Mouse (Mus musculus): ENCODE data around the gene Auh. TPM values are rescaled to one million over a fixed set of nuclear protein-coding genes. Genes with fewer than 3 reads are reported as not detected.

Gene Auh
- polyA plus RNA-seq, 1 experiment from 2014 or later, result 45.0 TPM

DNA sequence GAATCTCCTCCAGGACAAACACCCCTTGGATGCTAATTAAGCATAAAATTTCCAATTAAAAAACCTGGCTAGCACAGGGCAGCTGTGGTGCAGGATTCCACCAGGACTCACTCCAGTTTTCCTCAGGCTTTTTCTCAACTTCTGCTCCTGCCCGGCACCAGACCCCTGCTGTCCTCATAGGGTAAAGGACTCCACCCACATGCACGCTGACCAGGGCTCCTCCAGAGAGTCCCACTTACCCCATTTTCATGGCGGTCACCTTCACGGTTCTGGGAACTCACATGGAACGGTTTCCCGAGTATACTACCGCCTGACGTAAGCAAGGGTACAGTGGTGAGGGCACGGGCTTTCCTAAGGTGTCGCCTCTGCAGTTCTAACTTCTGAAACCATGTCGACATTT lies 23.2 kb downstream of the Auh start:
- H3K9ac ChIP-seq (ENCODE audit: low read depth, low read length), result no peak overlapping the region
- no peaks in the 10 kb centered on the region for H3K27me3 ChIP-seq (replicated peaks; ENCODE audit: control insufficient read depth, insufficient read depth, low read length)
- ATAC-seq, result no peak
- no peak overlapping the region for H3K27ac ChIP-seq (ENCODE audit: low read depth, low read length)
- 93% methylated on average over 11 of the region's 11 CpGs for WGBS
- TF ChIP-seq CTCF (IDR thresholded peaks at IDR 0.05; ENCODE audit: low read depth), result no peak
- H3K4me3 ChIP-seq (ENCODE audit: low read depth, low read length), result no peak overlapping the region
- H3K4me2 ChIP-seq (replicated peaks; ENCODE audit: low read depth), result no peak overlapping the region
- H3K4me1 ChIP-seq (replicated peaks; ENCODE audit: control insufficient read depth, insufficient read depth, low read length), result 0 out of 2 replicates have a peak, but pooled peaks cover 4% of the 10 kb centered on the region
- no peaks in the 10 kb centered on the region for H3K9me3 ChIP-seq (ENCODE audit: control insufficient read depth)
- peaks cover 28% of the 10 kb centered on the region for H3K36me3 ChIP-seq (ENCODE audit: control insufficient read depth, insufficient read depth)

DNA sequence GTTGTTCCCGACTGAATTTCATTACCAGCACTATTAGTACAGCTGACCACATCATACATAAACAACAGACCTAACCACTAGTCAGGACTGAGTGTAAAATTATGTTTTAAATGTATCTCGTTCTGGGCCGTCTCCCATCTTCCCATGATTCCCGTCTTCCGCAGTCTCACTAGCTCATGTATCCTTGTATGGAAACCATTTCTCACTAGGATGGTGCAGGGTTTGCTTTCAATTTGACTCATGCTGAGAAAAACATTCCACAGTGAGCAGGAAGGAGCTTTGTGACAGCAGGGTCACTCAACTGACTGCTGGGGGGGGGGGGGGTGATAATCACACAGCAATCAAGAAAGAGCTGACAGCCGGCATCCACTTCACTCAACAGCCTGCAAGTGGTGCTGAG lies 25.3 kb downstream of the Auh start:
- H3K27ac ChIP-seq (ENCODE audit: low read depth, low read length), result no peak overlapping the region
- no peak for TF ChIP-seq CTCF (IDR thresholded peaks at IDR 0.05; ENCODE audit: low read depth)
- no peak for ATAC-seq
- H3K36me3 ChIP-seq (ENCODE audit: control insufficient read depth, insufficient read depth), result peaks cover 20% of the 10 kb centered on the region
- 0 out of 2 replicates have a peak, but pooled peaks cover 4% of the 10 kb centered on the region for H3K4me1 ChIP-seq (replicated peaks; ENCODE audit: control insufficient read depth, insufficient read depth, low read length)
- H3K4me3 ChIP-seq (ENCODE audit: low read depth, low read length), result no peak overlapping the region
- no peaks in the 10 kb centered on the region for H3K27me3 ChIP-seq (replicated peaks; ENCODE audit: control insufficient read depth, insufficient read depth, low read length)
- no peak overlapping the region for H3K9ac ChIP-seq (ENCODE audit: low read depth, low read length)
- no peak overlapping the region for H3K4me2 ChIP-seq (replicated peaks; ENCODE audit: low read depth)
- WGBS, result 47% methylated on average over 6 of the region's 6 CpGs
- H3K9me3 ChIP-seq (ENCODE audit: control insufficient read depth), result no peaks in the 10 kb centered on the region

DNA sequence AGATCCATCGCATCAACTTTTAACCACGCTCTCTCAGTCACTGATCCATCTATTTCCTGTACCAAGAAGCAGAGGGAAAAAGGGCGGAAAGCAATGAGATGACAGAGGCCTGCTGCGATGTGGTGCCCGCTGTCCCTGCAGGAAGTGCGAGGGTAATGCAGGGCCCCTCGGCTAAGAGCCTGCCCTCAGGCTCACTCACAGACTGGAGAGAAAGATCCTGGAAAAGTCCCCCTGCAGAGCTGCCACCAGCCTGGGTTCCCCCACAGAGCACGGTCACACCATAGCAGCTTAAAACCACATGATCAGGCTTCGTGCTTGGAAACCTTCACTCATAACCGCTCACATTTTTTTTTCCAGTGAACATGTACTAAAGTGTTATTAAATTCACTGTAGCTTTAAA lies 25.7 kb downstream of the Auh start:
- ATAC-seq, result peak; percentile 71

DNA sequence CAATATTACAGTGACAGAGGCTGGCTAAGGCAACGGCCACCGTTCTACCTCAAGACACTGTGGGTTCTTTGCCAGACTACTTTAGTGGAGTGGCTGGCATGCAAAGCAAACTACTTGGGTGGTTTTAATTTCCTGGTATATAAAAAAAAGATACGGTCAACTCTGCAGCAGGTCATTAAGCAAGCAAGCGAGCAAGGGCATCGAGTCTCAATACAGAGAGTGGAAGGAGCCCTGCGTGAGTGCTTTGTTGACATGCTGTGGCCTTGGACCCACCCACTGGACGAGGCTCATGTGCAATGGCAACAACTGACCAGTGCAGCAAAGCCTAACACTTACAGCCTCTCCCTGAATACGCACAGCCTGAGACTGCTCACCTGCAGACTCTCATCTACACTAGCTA lies 27.0 kb downstream of the Auh start:
- peaks cover 6% of the 10 kb centered on the region for H3K36me3 ChIP-seq (ENCODE audit: control insufficient read depth, insufficient read depth)
- H3K27ac ChIP-seq (ENCODE audit: low read depth, low read length), result no peak overlapping the region
- H3K9ac ChIP-seq (ENCODE audit: low read depth, low read length), result no peak overlapping the region
- no peak for ATAC-seq
- no peak overlapping the region for H3K4me3 ChIP-seq (ENCODE audit: low read depth, low read length)
- no peaks in the 10 kb centered on the region for H3K9me3 ChIP-seq (ENCODE audit: control insufficient read depth)
- 0 out of 2 replicates have a peak, but pooled peaks cover 4% of the 10 kb centered on the region for H3K4me1 ChIP-seq (replicated peaks; ENCODE audit: control insufficient read depth, insufficient read depth, low read length)
- 82% methylated on average over 8 of the region's 8 CpGs for WGBS
- no peak for TF ChIP-seq CTCF (IDR thresholded peaks at IDR 0.05; ENCODE audit: low read depth)
- H3K27me3 ChIP-seq (replicated peaks; ENCODE audit: control insufficient read depth, insufficient read depth, low read length), result no peaks in the 10 kb centered on the region
- H3K4me2 ChIP-seq (replicated peaks; ENCODE audit: low read depth), result no peak overlapping the region

More for the DNA sequence above, 25.7 kb downstream of the Auh start:
- no peak overlapping the region; the same call in 1 of the 2 replicates for H3K4me2 ChIP-seq (replicated peaks; ENCODE audit: low read depth)
- peak; percentile 67 for TF ChIP-seq CTCF (IDR thresholded peaks at IDR 0.05; ENCODE audit: low read depth)
- H3K9me3 ChIP-seq (ENCODE audit: control insufficient read depth), result no peaks in the 10 kb centered on the region
- H3K27ac ChIP-seq (ENCODE audit: low read depth, low read length), result no peak overlapping the region
- WGBS, result 41% methylated on average over 10 of the region's 10 CpGs
- 0 out of 2 replicates have a peak, but pooled peaks cover 4% of the 10 kb centered on the region for H3K4me1 ChIP-seq (replicated peaks; ENCODE audit: control insufficient read depth, insufficient read depth, low read length)
- H3K9ac ChIP-seq (ENCODE audit: low read depth, low read length), result no peak overlapping the region
- H3K4me3 ChIP-seq (ENCODE audit: low read depth, low read length), result no peak overlapping the region
- H3K27me3 ChIP-seq (replicated peaks; ENCODE audit: control insufficient read depth, insufficient read depth, low read length), result no peaks in the 10 kb centered on the region
- peaks cover 17% of the 10 kb centered on the region for H3K36me3 ChIP-seq (ENCODE audit: control insufficient read depth, insufficient read depth)

DNA sequence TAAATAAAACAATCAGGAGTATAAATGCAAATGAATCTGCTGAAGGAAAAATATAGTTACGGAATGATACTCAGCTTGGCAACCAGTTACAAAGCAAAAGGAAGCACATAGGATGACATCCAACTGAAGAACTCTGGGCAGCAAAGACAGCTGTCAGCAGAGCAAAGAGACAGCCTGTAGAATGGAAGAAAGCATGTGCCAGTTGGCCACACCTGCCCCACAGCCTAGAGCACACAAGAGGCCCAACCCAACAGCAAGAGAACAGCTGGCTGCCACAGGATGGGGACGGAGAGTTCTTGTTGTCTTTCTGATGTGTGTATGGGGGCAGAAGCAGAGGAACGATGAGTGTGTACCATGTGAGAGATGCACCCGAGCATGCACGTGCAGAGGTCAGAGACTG lies 29.8 kb downstream of the Auh start:
- H3K27ac ChIP-seq (ENCODE audit: low read depth, low read length), result no peak overlapping the region
- H3K4me1 ChIP-seq (replicated peaks; ENCODE audit: control insufficient read depth, insufficient read depth, low read length), result 0 out of 2 replicates have a peak, but pooled peaks cover 4% of the 10 kb centered on the region
- TF ChIP-seq CTCF (IDR thresholded peaks at IDR 0.05; ENCODE audit: low read depth), result no peak
- ATAC-seq, result no peak
- WGBS, result 84% methylated on average over 5 of the region's 5 CpGs
- no peak overlapping the region for H3K4me3 ChIP-seq (ENCODE audit: low read depth, low read length)
- H3K9me3 ChIP-seq (ENCODE audit: control insufficient read depth), result no peaks in the 10 kb centered on the region
- no peak overlapping the region for H3K4me2 ChIP-seq (replicated peaks; ENCODE audit: low read depth)
- no peak overlapping the region for H3K9ac ChIP-seq (ENCODE audit: low read depth, low read length)
- H3K27me3 ChIP-seq (replicated peaks; ENCODE audit: control insufficient read depth, insufficient read depth, low read length), result no peaks in the 10 kb centered on the region
- peaks cover 3% of the 10 kb centered on the region; the same call in 1 of the 2 replicates for H3K36me3 ChIP-seq (ENCODE audit: control insufficient read depth, insufficient read depth)

DNA sequence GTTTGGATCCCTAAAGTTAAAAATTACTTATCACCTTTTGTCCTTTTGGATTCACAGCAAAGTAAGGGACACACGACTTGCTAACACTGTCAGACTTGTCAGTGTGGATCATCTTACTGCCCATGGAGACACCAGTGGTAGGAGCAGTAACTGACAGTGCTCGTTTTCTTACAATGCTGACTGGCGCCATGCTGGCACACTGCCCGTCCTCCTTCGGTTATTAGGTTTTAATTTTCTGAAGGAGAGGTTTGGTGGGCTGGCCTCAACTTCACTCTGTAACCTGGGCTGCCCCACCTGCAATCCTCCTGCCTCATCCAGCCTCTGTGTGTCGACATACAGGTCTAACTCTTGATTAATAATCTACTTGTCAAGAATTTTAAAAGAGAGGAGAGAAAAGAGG lies 31.7 kb downstream of the Auh start:
- H3K4me3 ChIP-seq (ENCODE audit: low read depth, low read length), result no peak overlapping the region
- no peaks in the 10 kb centered on the region for H3K9me3 ChIP-seq (ENCODE audit: control insufficient read depth)
- no peak for TF ChIP-seq CTCF (IDR thresholded peaks at IDR 0.05; ENCODE audit: low read depth)
- no peak overlapping the region for H3K4me2 ChIP-seq (replicated peaks; ENCODE audit: low read depth)
- no peak overlapping the region for H3K9ac ChIP-seq (ENCODE audit: low read depth, low read length)
- WGBS, result 75% methylated on average over 6 of the region's 6 CpGs
- no peaks in the 10 kb centered on the region for H3K4me1 ChIP-seq (replicated peaks; ENCODE audit: control insufficient read depth, insufficient read depth, low read length)
- no peak overlapping the region for H3K27ac ChIP-seq (ENCODE audit: low read depth, low read length)
- ATAC-seq, result no peak
- peaks cover 3% of the 10 kb centered on the region; the same call in 1 of the 2 replicates for H3K36me3 ChIP-seq (ENCODE audit: control insufficient read depth, insufficient read depth)
- no peaks in the 10 kb centered on the region for H3K27me3 ChIP-seq (replicated peaks; ENCODE audit: control insufficient read depth, insufficient read depth, low read length)

DNA sequence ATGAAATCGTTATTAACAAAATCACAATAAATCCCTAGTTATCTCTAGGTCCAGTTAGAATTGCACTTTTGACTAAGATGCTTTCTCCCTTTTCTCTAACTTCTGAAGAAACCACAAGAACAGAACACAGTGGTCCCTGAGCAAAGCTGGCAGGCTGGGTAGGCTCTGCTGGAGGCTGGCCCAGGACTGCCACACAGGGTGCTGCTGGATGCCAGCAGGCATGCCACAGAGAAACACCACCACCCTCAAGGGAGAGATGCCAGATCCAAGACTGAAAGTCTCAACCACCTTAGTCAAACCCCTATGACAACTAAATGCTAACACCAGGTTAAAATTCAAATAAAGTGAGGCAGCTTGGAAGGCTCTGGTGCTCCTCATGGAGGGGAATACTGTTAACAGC lies 36.7 kb downstream of the Auh start:
- Histone ChIP-seq H3K9me3 (ENCODE audit: control insufficient read depth) (no peaks in the 10 kb centered on the region), H3K4me2 (replicated peaks; ENCODE audit: low read depth) (no peak overlapping the region), H3K4me1 (replicated peaks; ENCODE audit: control insufficient read depth, insufficient read depth, low read length) (no peaks in the 10 kb centered on the region), H3K4me3 (ENCODE audit: low read depth, low read length) (no peak overlapping the region), H3K36me3 (ENCODE audit: control insufficient read depth, insufficient read depth) (peaks cover 3% of the 10 kb centered on the region; the same call in 1 of the 2 replicates), H3K27ac (ENCODE audit: low read depth, low read length) (no peak overlapping the region), H3K9ac (ENCODE audit: low read depth, low read length) (no peak overlapping the region), H3K27me3 (replicated peaks; ENCODE audit: control insufficient read depth, insufficient read depth, low read length) (no peaks in the 10 kb centered on the region)
- no peak for ATAC-seq
- 89% methylated on average over 1 of the region's 1 CpGs for WGBS
- no peak for TF ChIP-seq CTCF (IDR thresholded peaks at IDR 0.05; ENCODE audit: low read depth)
